Mouse (Mus musculus) spleen, adult 2 months (tissue): ENCODE measurements around the gene Umodl1. TPM values are rescaled to one million over a fixed set of nuclear protein-coding genes. Genes with fewer than 3 reads are reported as not detected.

ENCODE experiments used
- DNase-seq, 2 experiments: peaks; one replicate each; pipeline versions ENCODE4 v3.0.0 to v3.0.0-alpha.2; 2012 to 2021; ENCODE audit warnings: low spot score in 2 of 2, low read depth in 1 of 2
- H3K27ac ChIP-seq: fragments of 200-500 bp; 2 replicates; pipeline ENCODE4 v1.5.1; 2012; ENCODE audit warnings: low read length, inconsistent platforms; ENCODE audit not compliant: insufficient read depth
- H3K27me3 ChIP-seq: fragments of 200-500 bp; 2 replicates; pipeline ENCODE4 v1.6.1; 2012; ENCODE audit warnings: mild to moderate bottlenecking, moderate library complexity, low read length, inconsistent platforms; ENCODE audit not compliant: control insufficient read depth, insufficient read depth
- H3K36me3 ChIP-seq: fragments of 200-500 bp; 2 replicates; pipeline ENCODE4 v1.6.1; 2012; ENCODE audit warnings: mild to moderate bottlenecking, low read length, inconsistent platforms; ENCODE audit not compliant: control insufficient read depth, insufficient read depth
- H3K4me1 ChIP-seq: fragments of 200-500 bp; 2 replicates; pipeline ENCODE4 v1.6.1; 2011; ENCODE audit warnings: inconsistent platforms; ENCODE audit not compliant: control insufficient read depth, insufficient read depth, insufficient read length
- H3K4me3 ChIP-seq: fragments of 200-500 bp; 2 replicates; pipeline ENCODE4 v1.5.1; 2011; ENCODE audit warnings: mild to moderate bottlenecking, inconsistent platforms; ENCODE audit not compliant: insufficient read depth, insufficient read length; ENCODE audit errors: extremely low read depth
- CTCF ChIP-seq: fragments of 200-500 bp; IDR thresholded peaks from 2 replicates; pipeline ENCODE4 v1.5.1; 2011; ENCODE audit warnings: mild to moderate bottlenecking, inconsistent platforms; ENCODE audit not compliant: insufficient read depth, insufficient read length, insufficient replicate concordance; ENCODE audit errors: extremely low read depth
- POLR2A ChIP-seq: fragments of 200-500 bp; IDR thresholded peaks from 2 replicates; pipeline ENCODE4 v1.6.1; 2011; ENCODE audit warnings: low read depth, low read length, inconsistent platforms
- WGBS: fragments of 180-500 bp; shearing (Covaris S2); methylation state at CpG from one replicate; pipeline ENCODE4 v1.1.7; 2018; 5-methylcytosine and 5-hydroxymethylcytosine counted together
- polyA plus RNA-seq: library from polyadenylated mRNA; depleted of rRNA; stranded (reverse); fragments of >200 nt; gene quantifications from 2 replicates; pipeline ENCODE4 v1.2.3, GENCODE M21; 2012; rRNA removed

Gene Umodl1
- polyA plus RNA-seq, 1 experiment = not detected

- H3K4me3 ChIP-seq = peak within 1 kb of the TSS; percentile 73
- DNase-seq = peak in 1 of 2 experiments; percentile 80
- H3K27me3 ChIP-seq = no peaks in the 10 kb centered on the region
- WGBS = 7% methylated on average over 49 of the region's 49 CpGs
- H3K27ac ChIP-seq = peak within 1 kb of the TSS; percentile 85
- peaks cover 2% of the 10 kb centered on the region; the same call in 1 of the 2 replicates for H3K36me3 ChIP-seq
- TF ChIP-seq POLR2A (peak; percentile 53), CTCF (no peak)
- H3K4me1 ChIP-seq = peaks cover 25% of the 10 kb centered on the region; the same call in 1 of the 2 replicates
Observed at GRCm38 (mm10) chr17:31057151-31057890, 102.9 kb downstream of the Umodl1 start, which contains the start of gene Abcg1. Gene Abcg1, plus strand, starts transcription at chr17:31057675.

DNA sequence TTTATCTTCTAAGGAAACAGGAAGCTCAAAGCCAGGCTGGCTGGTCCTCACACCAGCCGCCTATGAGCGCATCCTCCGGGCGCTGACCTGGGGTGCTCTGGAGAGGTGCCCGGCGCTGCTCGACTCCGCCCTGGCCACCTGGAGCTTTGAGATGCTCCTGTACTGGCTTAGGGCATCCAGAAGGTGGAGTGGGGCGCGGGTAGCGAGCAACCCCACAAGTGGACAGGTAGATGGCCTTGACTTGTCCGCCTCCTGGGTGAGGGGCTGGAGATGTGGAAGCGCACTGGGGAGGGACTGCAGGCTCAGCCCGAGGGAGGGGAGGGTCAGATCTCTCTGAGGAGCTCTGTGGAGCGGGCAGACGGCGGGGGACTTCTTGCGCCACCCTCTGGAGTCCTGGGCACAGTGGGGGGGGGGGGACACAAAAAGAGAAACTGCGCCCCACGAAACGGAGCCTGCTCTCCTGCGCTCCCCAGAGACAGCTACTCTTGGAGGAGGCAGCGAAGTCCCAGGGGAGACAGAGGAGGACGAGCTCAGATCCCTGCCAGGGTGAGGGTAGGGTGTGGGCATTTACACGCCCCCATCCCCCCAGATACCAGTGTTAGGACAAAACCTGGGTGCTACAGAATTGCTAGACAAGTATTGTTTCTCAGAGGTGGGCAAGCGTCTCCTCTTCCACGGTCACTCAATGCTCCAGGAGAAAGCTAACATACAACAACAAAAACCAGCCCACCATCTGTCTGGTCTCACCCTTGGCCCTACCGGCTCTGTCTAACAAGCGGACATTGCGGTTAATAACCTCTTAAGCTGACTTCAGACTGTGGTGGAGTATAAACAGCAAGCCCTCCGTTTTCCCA is 103.7 kb downstream of the Umodl1 start:
- H3K27ac ChIP-seq = peak overlapping the region; percentile 85
- TF ChIP-seq POLR2A = no peak
- 0 out of 2 replicates have a peak, but pooled peaks have one; percentile 7 for TF ChIP-seq CTCF
- peaks cover 25% of the 10 kb centered on the region; the same call in 1 of the 2 replicates for H3K4me1 ChIP-seq
- no peaks in the 10 kb centered on the region for H3K27me3 ChIP-seq
- under 1% methylated on average over 31 of the region's 31 CpGs for WGBS
- H3K4me3 ChIP-seq = peak overlapping the region; percentile 73
- DNase-seq = peak in 1 of 2 experiments; percentile 35
- peaks cover 2% of the 10 kb centered on the region; the same call in 1 of the 2 replicates for H3K36me3 ChIP-seq

- H3K4me3 ChIP-seq = peak overlapping the region; percentile 73
- H3K4me1 ChIP-seq = peaks cover 25% of the 10 kb centered on the region; the same call in 1 of the 2 replicates
- peaks cover 2% of the 10 kb centered on the region; the same call in 1 of the 2 replicates for H3K36me3 ChIP-seq
- WGBS = 1% methylated on average over 13 of the region's 13 CpGs
- H3K27me3 ChIP-seq = no peaks in the 10 kb centered on the region
- DNase-seq = peak; percentile 76 to 87
- TF ChIP-seq CTCF (no peak), POLR2A (no peak)
- H3K27ac ChIP-seq = peak overlapping the region; percentile 85
Observed at GRCm38 (mm10) chr17:31058745-31059085, 104.3 kb downstream of the Umodl1 start.

DNA sequence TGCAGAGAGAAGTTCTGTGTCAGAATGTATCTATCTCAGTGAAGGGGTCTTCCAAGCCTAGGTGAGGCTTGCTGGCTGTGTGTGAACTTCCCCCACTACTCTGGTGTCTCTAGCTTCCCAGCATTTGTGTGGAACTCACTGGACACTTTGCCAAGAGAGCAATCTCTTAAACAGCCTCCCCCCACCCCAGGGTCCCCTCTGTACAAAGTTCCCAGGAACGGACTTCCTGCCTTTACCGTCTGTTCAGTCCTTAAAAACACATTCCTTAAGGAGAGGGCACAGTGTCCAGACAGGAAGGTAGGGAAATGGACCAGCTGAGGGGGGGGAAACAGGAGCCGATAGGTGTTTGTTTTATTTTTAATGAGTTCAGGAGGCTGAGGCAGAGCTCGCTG is 105.8 kb downstream of the Umodl1 start:
- Histone ChIP-seq H3K4me3 (no peak overlapping the region), H3K27me3 (no peaks in the 10 kb centered on the region), H3K36me3 (peaks cover 5% of the 10 kb centered on the region), H3K27ac (peak overlapping the region; percentile 62), H3K4me1 (peaks cover 25% of the 10 kb centered on the region; the same call in 1 of the 2 replicates)
- no peak for DNase-seq
- no peak for TF ChIP-seq CTCF
- WGBS = 38% methylated on average over 4 of the region's 4 CpGs

Other genes starting within 250 kb of the Umodl1 start
- 0.29 and 0.39 TPM in 2 replicates for gene Glp1r, start 52.8 kb upstream of the Umodl1 start, polyA plus RNA-seq
- gene Abcg1, start 103.0 kb downstream of the Umodl1 start, polyA plus RNA-seq = 29.0 and 33.1 TPM in 2 replicates
- gene Tff3, start 175.0 kb downstream of the Umodl1 start, polyA plus RNA-seq = not detected in 2 replicates
- 214 and 330 TPM in 2 replicates for gene Tff2, start 189.6 kb downstream of the Umodl1 start, polyA plus RNA-seq
- not detected in 2 replicates for gene Tff1, start 210.6 kb downstream of the Umodl1 start, polyA plus RNA-seq
- gene Tmprss3, start 244.3 kb downstream of the Umodl1 start, polyA plus RNA-seq = 0.11 and 0.19 TPM in 2 replicates